Mouse (Mus musculus): ENCODE results near the gene Atp7b.

DNA sequence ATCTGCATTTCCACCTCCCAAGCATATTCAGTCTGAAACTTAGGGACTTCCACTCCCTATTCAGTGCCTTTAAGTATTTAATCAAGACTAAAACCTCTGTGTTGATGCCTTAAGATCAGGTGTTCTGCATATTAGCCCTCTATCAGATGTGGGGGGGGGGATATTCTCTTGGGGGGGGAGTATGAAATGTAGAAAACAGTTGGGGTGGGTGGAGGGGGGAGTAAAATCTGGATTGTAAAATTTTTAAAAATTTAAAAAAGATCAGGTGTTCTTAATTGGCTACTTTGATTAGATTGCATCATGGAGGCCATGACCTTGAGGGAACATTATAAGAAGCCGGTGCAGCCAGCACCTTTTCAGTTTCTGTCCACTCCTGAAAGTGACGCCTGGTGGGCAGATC lies 101.7 kb downstream of the Atp7b start, which contains the start of gene Fam90a1a:
- TF ChIP-seq MYB (IDR thresholded peaks at IDR 0.05; ENCODE audit: low read depth, low read length) (no peak), CTCF (IDR thresholded peaks at IDR 0.05 in 2 of 3, conservative IDR thresholded peaks at IDR 0.05 in 1 of 3; ENCODE audit: control insufficient read depth in 1 of 3, insufficient read depth in 1 of 3, low read depth in 2 of 3, low read length in 3 of 3, poor library complexity in 1 of 3, severe bottlenecking in 1 of 3) (no peak), POLR2A (IDR thresholded peaks at IDR 0.05; ENCODE audit: control insufficient read depth in 1 of 2, insufficient read depth in 1 of 2, low read depth in 1 of 2, low read length in 2 of 2, poor library complexity in 1 of 2) (no peak)
